Mouse (Mus musculus): ENCODE measurements around the gene Olfr237-ps1.
"Not testable (repeated sequence)": the region's sequence is repeated elsewhere in the genome, so short reads cannot be mapped to it uniquely, and the experiment has no call there.

The Olfr237-ps1 gene

GRCm38 (mm10) chr6:43146267-43146666 is at the start of gene Olfr237-ps1:
Gene Olfr237-ps1 (plus strand): TSS chr6:43146567.
- not testable (repeated sequence) for DNase-seq (ENCODE audit: low spot score)

DNA sequence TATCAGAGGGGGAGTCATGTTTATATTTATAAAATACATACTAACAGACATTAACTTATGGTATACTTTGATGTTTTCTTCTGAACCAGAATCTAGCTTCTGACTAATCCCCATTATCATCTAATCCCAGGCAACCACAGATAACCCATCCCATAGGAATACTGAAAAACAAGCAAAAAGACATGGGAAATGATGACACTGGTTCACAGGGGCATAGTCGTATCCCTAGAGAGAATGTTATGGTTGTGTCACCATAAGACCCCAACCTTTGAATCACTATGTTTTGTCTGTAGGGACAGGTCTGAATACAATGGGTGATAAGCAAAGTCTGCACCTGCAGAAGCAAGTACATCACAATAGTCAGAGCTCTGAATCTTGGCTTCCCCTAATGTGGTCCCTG is 40.3 kb upstream of the Olfr237-ps1 start, which contains the start of gene Olfr441:
Gene Olfr441, plus strand, starts transcription at position 301 of the 400 bp plus-strand sequence.
- DNase-seq (ENCODE audit: low spot score): not testable (repeated sequence)

GRCm38 (mm10) chr6:43159502-43159901 is 13.1 kb downstream of the Olfr237-ps1 start:
- DNase-seq (ENCODE audit: low spot score): no peak

DNA sequence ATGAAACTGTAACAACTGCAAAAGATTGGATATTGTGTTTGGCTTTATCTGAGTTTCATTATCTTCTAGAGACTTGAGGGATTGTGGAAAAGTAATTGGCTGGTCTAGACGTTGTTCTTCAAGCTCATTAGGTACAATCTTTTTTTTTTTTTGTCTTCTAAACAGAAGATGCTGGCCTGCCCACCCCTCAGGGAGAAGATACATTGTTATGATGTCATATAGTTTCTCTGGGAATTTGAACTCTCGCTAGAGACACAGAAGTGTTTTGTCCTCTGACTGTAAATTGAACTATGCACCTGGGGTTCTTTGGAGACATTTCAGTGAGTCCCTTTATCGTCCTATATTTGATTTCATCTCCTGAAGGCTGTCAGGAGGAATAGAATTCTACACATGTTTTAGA is 16.6 kb downstream of the Olfr237-ps1 start, which contains the start of gene Olfr437:
Gene Olfr437, plus strand, starts transcription at position 301 of the 400 bp plus-strand sequence.
- DNase-seq (ENCODE audit: low spot score): no peak

DNA sequence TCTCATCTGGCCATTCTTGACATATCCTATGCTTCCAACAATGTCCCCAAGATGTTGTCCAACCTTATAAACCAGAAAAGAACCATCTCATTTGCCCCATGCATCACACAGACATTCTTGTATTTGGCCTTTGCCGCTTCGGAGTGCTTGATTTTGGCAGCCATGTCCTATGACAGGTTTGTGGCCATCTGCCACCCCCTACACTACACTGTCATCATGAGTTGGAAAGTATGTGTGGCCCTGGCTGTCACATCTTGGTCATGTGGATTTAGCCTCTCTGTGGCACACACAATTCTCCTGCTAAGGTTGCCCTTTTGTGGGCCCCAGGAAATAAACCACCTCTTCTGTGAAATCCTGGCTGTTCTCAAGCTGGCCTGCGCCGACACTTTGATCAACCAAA is 20.9 kb downstream of the Olfr237-ps1 start:
- no peak for DNase-seq (ENCODE audit: low spot score)

GRCm38 (mm10) chr6:43171840-43172239 is 25.5 kb downstream of the Olfr237-ps1 start, which contains the start of gene Olfr13:
Gene Olfr13 (plus strand): TSS chr6:43172140.
- no peak for DNase-seq (ENCODE audit: low spot score)

GRCm38 (mm10) chr6:43178129-43178528 is 31.8 kb downstream of the Olfr237-ps1 start:
- DNase-seq (ENCODE audit: low spot score): no peak

GRCm38 (mm10) chr6:43178584-43179501 is 32.5 kb downstream of the Olfr237-ps1 start:
- no peak for DNase-seq (ENCODE audit: low spot score)

DNA sequence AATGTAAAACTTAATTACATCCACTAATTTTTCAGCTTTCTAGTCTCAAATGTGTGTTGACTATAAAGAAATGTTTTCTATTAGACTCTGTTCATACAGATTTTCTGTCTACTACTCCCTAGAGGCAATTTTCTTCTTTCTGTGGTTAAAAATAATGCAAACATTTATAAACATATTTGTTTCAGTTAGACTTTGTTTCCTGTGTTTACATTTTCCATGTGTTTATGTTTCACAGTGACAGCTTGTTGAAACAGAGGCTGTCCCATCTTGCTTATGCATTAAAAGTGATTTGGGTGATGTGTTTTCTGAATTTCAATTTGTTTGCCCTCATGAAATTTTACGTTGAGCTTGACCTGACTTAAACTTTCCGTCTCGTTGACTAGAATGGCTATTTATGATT is 44.6 kb downstream of the Olfr237-ps1 start:
- DNase-seq (ENCODE audit: low spot score): no peak

GRCm38 (mm10) chr6:43196781-43197180 is 50.4 kb downstream of the Olfr237-ps1 start, which contains the start of gene Olfr435:
Gene Olfr435 (plus strand): TSS chr6:43197146.
- no peak for DNase-seq (ENCODE audit: low spot score)

GRCm38 (mm10) chr6:43198094-43198493 is 51.7 kb downstream of the Olfr237-ps1 start:
- DNase-seq (ENCODE audit: low spot score): no peak

GRCm38 (mm10) chr6:43202786-43203185 is 56.4 kb downstream of the Olfr237-ps1 start:
- DNase-seq (ENCODE audit: low spot score): no peak

DNA sequence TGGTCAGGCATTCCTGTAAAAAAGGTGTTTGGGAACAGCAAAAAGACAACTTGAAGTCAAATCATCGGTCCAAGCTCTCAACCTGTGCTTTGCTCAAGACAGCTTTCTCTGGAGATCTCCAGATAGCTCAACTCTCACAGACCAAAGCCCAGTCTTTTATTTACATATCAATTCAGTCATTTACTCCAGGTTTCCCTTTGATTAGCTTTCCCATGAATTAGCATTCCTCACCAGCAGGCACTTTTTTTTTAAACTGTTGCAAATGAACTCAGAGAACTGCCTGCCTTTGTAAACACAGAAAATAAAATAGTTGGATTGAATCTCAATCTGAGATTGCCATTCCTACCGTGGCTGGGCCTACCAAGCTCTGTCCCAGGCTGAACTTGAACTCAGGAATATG is 59.0 kb downstream of the Olfr237-ps1 start:
- no peak for DNase-seq (ENCODE audit: low spot score)
